Mouse (Mus musculus) brain, embryonic 14.5 days (tissue): ENCODE results near the gene Nbeal2. TPM values are rescaled to one million over a fixed set of nuclear protein-coding genes. Genes with fewer than 3 reads are reported as not detected.

ENCODE experiments used
- DNase-seq: peaks from one replicate; pipeline ENCODE4 v3.0.0-alpha.2; 2011; ENCODE audit warnings: low read depth
- CTCF ChIP-seq: fragments of 200-500 bp; IDR thresholded peaks from 2 replicates; pipeline ENCODE4 v1.5.1; 2012; ENCODE audit warnings: inconsistent platforms, mild to moderate bottlenecking, moderate library complexity, borderline replicate concordance; ENCODE audit not compliant: insufficient read depth, insufficient read length; ENCODE audit errors: extremely low read depth
- POLR2A ChIP-seq: fragments of 200-500 bp; IDR thresholded peaks from 2 replicates; pipeline ENCODE4 v1.6.1; 2012; ENCODE audit warnings: mild to moderate bottlenecking, inconsistent platforms, borderline replicate concordance; ENCODE audit not compliant: poor library complexity, insufficient read depth, insufficient read length, severe bottlenecking; ENCODE audit errors: extremely low read depth
- polyA plus RNA-seq: library from polyadenylated mRNA; depleted of rRNA; stranded (reverse); fragments of >200 nt; gene quantifications from 2 replicates; pipeline ENCODE4 v1.2.3, GENCODE M21; 2012

The Nbeal2 gene
- polyA plus RNA-seq, 1 experiment, result 15.5 TPM

GRCm38 (mm10) chr9:110635225-110635624, 18.7 kb downstream of the Nbeal2 start:
- TF ChIP-seq POLR2A (no peak), CTCF (peak; percentile 99)
- DNase-seq, result peak; percentile 85

- DNase-seq, result no peak
- TF ChIP-seq POLR2A, result no peak
- TF ChIP-seq CTCF, result no peak
These were observed 20.1 kb downstream of the Nbeal2 start for GRCm38 (mm10) chr9:110633882-110634281.

- no peak for DNase-seq
- TF ChIP-seq CTCF, result no peak
- no peak for TF ChIP-seq POLR2A
These were observed 21.3 kb downstream of the Nbeal2 start for GRCm38 (mm10) chr9:110632671-110633070.

GRCm38 (mm10) chr9:110631651-110632275, 22.2 kb downstream of the Nbeal2 start:
- peak; percentile 64 for DNase-seq
- TF ChIP-seq POLR2A (no peak), CTCF (peak; percentile 18; the same call in 1 of the 2 replicates)

GRCm38 (mm10) chr9:110631191-110631590, 22.8 kb downstream of the Nbeal2 start:
- TF ChIP-seq CTCF, result peak; percentile 81
- TF ChIP-seq POLR2A, result no peak
- peak; percentile 69 for DNase-seq

- no peak for TF ChIP-seq CTCF
- TF ChIP-seq POLR2A, result no peak
- no peak for DNase-seq
These were observed 23.8 kb downstream of the Nbeal2 start for GRCm38 (mm10) chr9:110630171-110630570.

GRCm38 (mm10) chr9:110625350-110625908, 28.5 kb downstream of the Nbeal2 start:
- no peak for DNase-seq
- no peak for TF ChIP-seq POLR2A
- no peak for TF ChIP-seq CTCF

- TF ChIP-seq POLR2A, result peak; percentile 48; the same call in 1 of the 2 replicates
- no peak for TF ChIP-seq CTCF
- peak; percentile 96 for DNase-seq
These were observed 29.4 kb downstream of the Nbeal2 start, which contains the start of gene Nradd for GRCm38 (mm10) chr9:110624361-110625166. TSS of gene Nradd (minus strand) at chr9:110624452.

- TF ChIP-seq CTCF, result no peak
- no peak for TF ChIP-seq POLR2A
- no peak for DNase-seq
These were observed 30.4 kb downstream of the Nbeal2 start for GRCm38 (mm10) chr9:110623416-110624195.

GRCm38 (mm10) chr9:110622621-110623219, 31.2 kb downstream of the Nbeal2 start:
- TF ChIP-seq POLR2A (no peak), CTCF (no peak)
- DNase-seq, result no peak

GRCm38 (mm10) chr9:110620685-110621084, 33.3 kb downstream of the Nbeal2 start:
- no peak for DNase-seq
- TF ChIP-seq CTCF (no peak), POLR2A (no peak)

GRCm38 (mm10) chr9:110620180-110620579, 33.8 kb downstream of the Nbeal2 start:
- TF ChIP-seq POLR2A (no peak), CTCF (peak; percentile 10; the same call in 1 of the 2 replicates)
- DNase-seq, result no peak
